Comparison of ENCODE assay signal across 9 mouse cellular contexts in the genomic region with DNA sequence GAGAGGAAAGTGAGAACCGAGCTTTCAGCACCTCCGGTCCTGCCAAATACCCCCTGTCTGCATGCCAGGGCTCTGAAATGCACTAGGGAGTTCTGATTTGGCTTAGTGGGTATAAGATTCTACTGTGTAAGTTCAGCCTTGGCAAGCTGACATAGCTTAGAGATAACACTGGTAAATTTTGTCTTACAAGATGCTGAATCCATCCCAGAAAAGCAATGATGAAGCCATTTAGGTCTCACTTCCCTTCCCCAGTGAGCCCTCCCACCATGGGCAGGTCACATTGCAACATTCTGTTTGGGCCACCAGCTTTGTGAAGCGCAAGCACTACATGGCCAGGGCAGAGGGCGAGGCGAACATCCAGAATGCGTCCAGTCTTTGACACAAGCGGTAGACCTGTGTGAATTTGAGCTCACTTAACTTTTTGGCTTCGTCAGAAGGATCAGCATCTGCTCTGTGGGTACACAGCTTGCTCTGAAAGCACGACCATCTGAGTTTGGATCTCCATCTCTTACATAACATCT. TPM values are rescaled to one million over a fixed set of nuclear protein-coding genes. Genes with fewer than 3 reads are reported as not detected.
DNase-seq lines count a peak whose midpoint lies in the region; ATAC-seq and TF ChIP-seq lines count a peak whose summit lies in the region.
"Had no signal": no experiment of that assay in that cellular context is flagged by ENCODE, and none has a peak within 500 bp of the region (broad histone marks: within the 10 kb centered on the region; RNA-seq: fewer than 3 reads in every experiment).

No protein-coding gene starts in this region.

- H3K36me3 ChIP-seq in forebrain, embryonic 16.5 days (ENCODE audit: control insufficient read depth, insufficient read depth), result no peaks in the 10 kb centered on the region
- H3K36me3 ChIP-seq: lung, embryonic 15.5 days had no signal

- peak; percentile 57 for ATAC-seq in forebrain, embryonic 16.5 days
- no peak for ATAC-seq in erythroblast, adult 5-6 weeks (replicated peaks; ENCODE audit: low FRiP score, poor library complexity, severe bottlenecking)

- 77% methylated on average over 9 of the region's 9 CpGs for WGBS in forebrain, embryonic 16.5 days
- WGBS in lung, adult 2 months, result 66% methylated on average over 9 of the region's 9 CpGs

- H3K9me3 ChIP-seq in forebrain, embryonic 16.5 days (ENCODE audit: control insufficient read depth, low read length), result no peaks in the 10 kb centered on the region
- H3K9me3 ChIP-seq: lung, embryonic 15.5 days had no signal

- no peak for TF ChIP-seq POLR2A in brain, embryonic 14.5 days (IDR thresholded peaks at IDR 0.05; ENCODE audit: borderline replicate concordance, extremely low read depth, insufficient read depth, insufficient read length, poor library complexity, severe bottlenecking)
- TF ChIP-seq POLR2A in lung, adult 2 months (IDR thresholded peaks at IDR 0.05; ENCODE audit: borderline replicate concordance, extremely low read depth, low read depth, low read length), result no peak

- H3K27me3 ChIP-seq in forebrain, embryonic 16.5 days (replicated peaks; ENCODE audit: control insufficient read depth, insufficient read depth, low read length), result no peaks in the 10 kb centered on the region
- H3K27me3 ChIP-seq: lung, embryonic 15.5 days had no signal

- TF ChIP-seq CTCF in brain, embryonic 14.5 days (IDR thresholded peaks at IDR 0.05; ENCODE audit: borderline replicate concordance, extremely low read depth, insufficient read depth, insufficient read length), result no peak
- no peak for TF ChIP-seq CTCF in lung, adult 2 months (IDR thresholded peaks at IDR 0.05; ENCODE audit: insufficient read depth, low read length)

- peak; percentile 22 for DNase-seq in kidney, postnatal 10 days
- no peak for DNase-seq in kidney, postnatal 14 days
- peak; percentile 88 for DNase-seq in brain, embryonic 14.5 days (ENCODE audit: low read depth)
- peak; percentile 20 for DNase-seq in lung, adult 2 months
- no peak for DNase-seq in thymus, postnatal 36 days
- DNase-seq: thymus, postnatal 4 days had no signal

- H3K4me1 ChIP-seq in forebrain, embryonic 16.5 days (replicated peaks; ENCODE audit: control insufficient read depth, insufficient read depth, low read length), result peaks cover 33% of the 10 kb centered on the region
- peaks cover 5% of the 10 kb centered on the region for H3K4me1 ChIP-seq in lung, adult 2 months (ENCODE audit: control insufficient read depth, insufficient read depth, low read length)
- H3K4me1 ChIP-seq: lung, embryonic 15.5 days had no signal

- 0 out of 2 replicates have a peak overlapping the region, but pooled peaks have one; percentile 36 for H3K27ac ChIP-seq in forebrain, embryonic 16.5 days (ENCODE audit: low read length)
- H3K27ac ChIP-seq: lung, embryonic 15.5 days had no signal

- no peak overlapping the region for H3K4me2 ChIP-seq in forebrain, embryonic 16.5 days (ENCODE audit: low read length)
- H3K4me2 ChIP-seq: lung, embryonic 15.5 days had no signal

- no peak overlapping the region for H3K4me3 ChIP-seq in forebrain, embryonic 16.5 days (replicated peaks; ENCODE audit: low read length)
- H3K4me3 ChIP-seq in lung, adult 2 months (replicated peaks; ENCODE audit: extremely low read depth, low read depth, low read length), result no peak overlapping the region
- H3K4me3 ChIP-seq: lung, embryonic 15.5 days had no signal

- no peak overlapping the region for H3K9ac ChIP-seq in forebrain, embryonic 16.5 days (replicated peaks; ENCODE audit: low read depth, low read length)
- H3K9ac ChIP-seq: lung, embryonic 15.5 days had no signal

RNA-seq across cellular contexts. Expression of a gene that starts 23.1 kb away (rescaled TPM):
- polyA plus RNA-seq in brain, embryonic 14.5 days (2012; rRNA removed), result 72.6 and 113 TPM in 2 replicates
- 82.8 and 111 TPM in 2 replicates for polyA plus RNA-seq in forebrain, embryonic 16.5 days (2015; fragmentation: Nextera tagmentation; extraction: Ambion mirVana)
- polyA plus RNA-seq in lung, adult 2 months (2012; rRNA removed), result 0.52 and 0.87 TPM in 2 replicates
- total RNA-seq in erythroblast, adult 5-6 weeks (2015; ENCODE audit: low replicate concordance), result not detected in 2 replicates
- not detected in 2 replicates for total RNA-seq in erythroblast, adult 5-6 weeks (2017; ENCODE audit: low replicate concordance)

Comparison
In these comparisons a context has a peak if more than half of its experiments do, and no peak if none do; other contexts are left out.
1. DNase-seq: peak in kidney, postnatal 10 days (single experiment), brain, embryonic 14.5 days (single experiment) and lung, adult 2 months (single experiment); none in kidney, postnatal 14 days (single experiment) and thymus, postnatal 36 days (0 of 2).
2. RNA of a gene that starts 23.1 kb away (polyA plus RNA-seq): 72.6 to 113 TPM in brain, embryonic 14.5 days and 82.8 to 111 TPM in forebrain, embryonic 16.5 days; 0.52 to 0.87 TPM in lung, adult 2 months; every median in the first group is over 10 times any median in the second.